Mouse (Mus musculus) bone marrow, adult 2 months (tissue): ENCODE data around the gene Mapk8ip3.

Experiments used
- CTCF ChIP-seq: fragments of 200-500 bp; IDR thresholded peaks from 2 replicates; pipeline ENCODE4 v1.5.1; 2011; ENCODE audit warnings: low read length, control low read depth; ENCODE audit not compliant: control insufficient read depth, insufficient read depth
- POLR2A ChIP-seq: fragments of 200-500 bp; IDR thresholded peaks from 2 replicates; pipeline ENCODE4 v1.6.1; 2011; ENCODE audit warnings: low read depth, mild to moderate bottlenecking, control low read depth, low read length, borderline replicate concordance; ENCODE audit not compliant: control insufficient read depth

GRCm38 (mm10) chr17:24891321-24891720, 45.5 kb downstream of the Mapk8ip3 start:
- no peak for TF ChIP-seq CTCF
- TF ChIP-seq POLR2A = 0 out of 2 replicates have a peak, but pooled peaks have one; percentile 4
